Mouse (Mus musculus): ENCODE measurements around the gene Gas2l1.

GRCm38 (mm10) chr11:5099576-5100183, 34.6 kb upstream of the Gas2l1 start:
- no peak for TF ChIP-seq EP300 (IDR thresholded peaks at IDR 0.05; ENCODE audit: low read depth)
- TF ChIP-seq CTCF (IDR thresholded peaks at IDR 0.05; ENCODE audit: low read depth), result no peak
